Mouse (Mus musculus): ENCODE data around the gene Trim63. TPM values are rescaled to one million over a fixed set of nuclear protein-coding genes. Genes with fewer than 3 reads are reported as not detected.
"Not testable (repeated sequence)": the region's sequence is repeated elsewhere in the genome, so short reads cannot be mapped to it uniquely, and the experiment has no call there.

The Trim63 gene
- polyA plus RNA-seq, 1 experiment = 0.10 TPM

- DNase-seq (ENCODE audit: low read depth, low spot score) = no peak
- WGBS = 84% methylated on average over 8 of the region's 8 CpGs
These were observed 13.9 kb downstream of the Trim63 start for GRCm38 (mm10) chr4:134328832-134329231.

- no peak for DNase-seq (ENCODE audit: low read depth, low spot score)
- WGBS = 72% methylated on average over 5 of the region's 5 CpGs
These were observed 15.4 kb downstream of the Trim63 start for GRCm38 (mm10) chr4:134330281-134330680.

GRCm38 (mm10) chr4:134341231-134341630, 26.3 kb downstream of the Trim63 start:
- WGBS = 87% methylated on average over 6 of the region's 6 CpGs

GRCm38 (mm10) chr4:134342213-134342779, 27.4 kb downstream of the Trim63 start:
- 65% methylated on average over 11 of the region's 11 CpGs for WGBS
- no peak for DNase-seq (ENCODE audit: low read depth, low spot score)

More at GRCm38 (mm10) chr4:134341231-134341630, 26.3 kb downstream of the Trim63 start:
- not testable (repeated sequence) for DNase-seq (ENCODE audit: low read depth, low spot score)

- WGBS = 5% methylated on average over 61 of the region's 61 CpGs
- no peak for DNase-seq (ENCODE audit: low read depth, low spot score)
These were observed 28.4 kb downstream of the Trim63 start, which contains the start of gene Slc30a2 for GRCm38 (mm10) chr4:134343071-134344031. Gene Slc30a2 (plus strand): TSS chr4:134343181.

- DNase-seq (ENCODE audit: low read depth, low spot score) = no peak
These were observed 29.7 kb downstream of the Trim63 start for GRCm38 (mm10) chr4:134344620-134345019.

GRCm38 (mm10) chr4:134345802-134346201, 30.9 kb downstream of the Trim63 start:
- WGBS = 92% methylated on average over 15 of the region's 15 CpGs

More at GRCm38 (mm10) chr4:134344620-134345019, 29.7 kb downstream of the Trim63 start:
- 66% methylated on average over 3 of the region's 3 CpGs for WGBS

GRCm38 (mm10) chr4:134348078-134348477, 33.2 kb downstream of the Trim63 start:
- WGBS = 35% methylated on average over 11 of the region's 11 CpGs
- DNase-seq (ENCODE audit: low read depth, low spot score) = peak; percentile 48

More at GRCm38 (mm10) chr4:134345802-134346201, 30.9 kb downstream of the Trim63 start:
- DNase-seq (ENCODE audit: low read depth, low spot score) = no peak

GRCm38 (mm10) chr4:134348545-134348944, 33.6 kb downstream of the Trim63 start:
- no peak for DNase-seq (ENCODE audit: low read depth, low spot score)
- 41% methylated on average over 5 of the region's 5 CpGs for WGBS

GRCm38 (mm10) chr4:134349829-134350228, 34.9 kb downstream of the Trim63 start:
- DNase-seq (ENCODE audit: low read depth, low spot score) = no peak
- WGBS = 87% methylated on average over 7 of the region's 7 CpGs

GRCm38 (mm10) chr4:134350641-134351040, 35.7 kb downstream of the Trim63 start:
- no peak for DNase-seq (ENCODE audit: low read depth, low spot score)
- WGBS = 87% methylated on average over 6 of the region's 6 CpGs

- WGBS = 57% methylated on average over 18 of the region's 18 CpGs
- DNase-seq (ENCODE audit: low read depth, low spot score) = no peak
These were observed 36.7 kb downstream of the Trim63 start for GRCm38 (mm10) chr4:134351329-134352260.

GRCm38 (mm10) chr4:134352261-134352707, 37.4 kb downstream of the Trim63 start:
- DNase-seq (ENCODE audit: low read depth, low spot score) = no peak
- 88% methylated on average over 12 of the region's 12 CpGs for WGBS

GRCm38 (mm10) chr4:134352929-134353328, 38.0 kb downstream of the Trim63 start:
- no peak for DNase-seq (ENCODE audit: low read depth, low spot score)
- 72% methylated on average over 7 of the region's 7 CpGs for WGBS

- DNase-seq (ENCODE audit: low read depth, low spot score) = no peak
- 47% methylated on average over 5 of the region's 5 CpGs for WGBS
These were observed 38.8 kb downstream of the Trim63 start for GRCm38 (mm10) chr4:134353527-134354409.

GRCm38 (mm10) chr4:134355841-134356452, 41.0 kb downstream of the Trim63 start:
- DNase-seq (ENCODE audit: low read depth, low spot score) = peak; percentile 56
- WGBS = 19% methylated on average over 16 of the region's 16 CpGs

- WGBS = 11% methylated on average over 22 of the region's 22 CpGs
- DNase-seq (ENCODE audit: low read depth, low spot score) = peak; percentile 75
These were observed 41.9 kb downstream of the Trim63 start for GRCm38 (mm10) chr4:134356591-134357460.
